Mouse (Mus musculus): ENCODE results near the gene Mapk10. TPM values are rescaled to one million over a fixed set of nuclear protein-coding genes. Genes with fewer than 3 reads are reported as not detected.

Mapk10 gene
- total RNA-seq (2023): not detected

GRCm38 (mm10) chr5:103211101-103211848 lies at the start of gene Mapk10:
TSS of gene Mapk10 (minus strand) at chr5:103211334.

Other genes starting within 250 kb of the Mapk10 start
- not detected for gene Ptpn13, start 213.9 kb upstream of the Mapk10 start, total RNA-seq (2023)